Mouse (Mus musculus) embryonic fibroblast, embryonic 13.5 days (primary cell): ENCODE results near the gene Arl4d.

ENCODE experiments used
- CTCF ChIP-seq: IDR thresholded peaks from 2 replicates; pipeline ENCODE4 v1.5.1; 2011; ENCODE audit warnings: mild to moderate bottlenecking, control low read depth, low read length, moderate library complexity, borderline replicate concordance; ENCODE audit not compliant: insufficient read depth
- POLR2A ChIP-seq: IDR thresholded peaks from 2 replicates; pipeline ENCODE4 v1.6.1; 2011; ENCODE audit warnings: low read depth, mild to moderate bottlenecking, control low read depth, low read length, moderate library complexity

DNA sequence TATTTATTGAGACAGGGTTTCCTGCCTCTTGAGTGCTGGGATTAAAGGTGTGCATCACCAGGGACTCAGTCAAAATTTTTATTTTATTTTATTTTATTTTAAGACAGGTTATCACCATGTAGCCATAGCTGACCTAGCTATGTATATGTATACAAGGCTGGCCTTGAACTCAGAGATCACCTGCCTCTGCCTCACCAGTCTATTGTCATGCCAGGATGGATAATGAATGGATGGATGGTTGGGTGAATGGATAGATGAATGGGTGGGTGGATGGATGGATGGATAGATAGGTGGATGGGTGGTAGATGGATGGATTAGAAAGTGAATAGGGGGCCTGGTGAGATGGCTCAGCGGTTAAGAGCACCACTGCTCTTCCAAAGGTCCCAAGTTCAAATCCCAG, 16.6 kb downstream of the Arl4d start:
- TF ChIP-seq CTCF (no peak), POLR2A (no peak)
